Mouse (Mus musculus) midbrain, embryonic 12.5 days (tissue): ENCODE measurements at regions not wholly inside any gene's neighbourhood (a gene's known extent, or its start where the extent isn't known, plus 50 kb on each side); places are given as distances from the start of the nearest gene placed in this dataset.

Experiments used
- ATAC-seq: fragments of 200-750 bp; cut with Nextera tagmentation; 2 replicates; pipeline ENCODE4 v1.8.0; 2017; ENCODE audit warnings: low read depth, moderate TSS enrichment, moderate library complexity; ENCODE audit not compliant: low FRiP score
- H3K27ac ChIP-seq: fragments of 300-500 bp; sonication (generic); replicated peaks from 2 replicates; pipeline ENCODE4 v1.5.1; 2016; ENCODE audit warnings: mild to moderate bottlenecking
- H3K27me3 ChIP-seq: fragments of 300-500 bp; sonication (generic); 2 replicates; pipeline ENCODE4 v1.6.1; 2016; ENCODE audit warnings: mild to moderate bottlenecking
- H3K36me3 ChIP-seq: fragments of 300-500 bp; sonication (generic); 2 replicates; pipeline ENCODE4 v1.6.1; 2016
- H3K4me1 ChIP-seq: fragments of 300-500 bp; sonication (generic); 2 replicates; pipeline ENCODE4 v1.6.1; 2016
- H3K4me2 ChIP-seq: fragments of 300-500 bp; sonication (generic); replicated peaks from 2 replicates; pipeline ENCODE4 v1.6.1; 2016; ENCODE audit warnings: mild to moderate bottlenecking, moderate library complexity
- H3K4me3 ChIP-seq: fragments of 300-500 bp; sonication (generic); 2 replicates; pipeline ENCODE4 v1.5.1; 2016; ENCODE audit warnings: mild to moderate bottlenecking
- H3K9ac ChIP-seq: fragments of 300-500 bp; sonication (generic); replicated peaks from 2 replicates; pipeline ENCODE4 v1.6.1; 2016; ENCODE audit warnings: mild to moderate bottlenecking, moderate library complexity
- H3K9me3 ChIP-seq: fragments of 300-500 bp; sonication (generic); 2 replicates; pipeline ENCODE4 v1.6.1; 2016; ENCODE audit warnings: mild to moderate bottlenecking
- WGBS: fragments of 180-500 bp; shearing (Covaris S2); methylation state at CpG from one replicate; pipeline ENCODE4 v1.1.7; 2016; 5-methylcytosine and 5-hydroxymethylcytosine counted together

DNA sequence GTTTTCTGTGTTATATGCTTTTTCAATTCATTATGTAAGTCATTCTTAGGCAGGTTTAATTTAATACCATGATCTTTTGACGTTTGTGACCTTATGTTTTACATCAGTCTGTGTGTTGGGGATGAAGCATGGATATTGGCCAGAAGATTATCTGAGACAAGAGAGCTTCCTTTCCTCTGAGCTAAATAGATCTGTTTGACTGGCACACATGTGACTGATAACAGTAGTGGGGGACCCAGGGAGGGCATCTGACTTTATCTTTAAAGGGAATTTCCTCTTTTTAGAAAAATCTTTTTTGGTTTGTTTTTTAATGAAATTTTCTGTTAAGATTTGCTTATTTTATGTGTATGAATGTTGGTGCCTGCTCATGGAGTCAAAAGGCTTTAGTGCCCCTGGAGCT, 107.7 kb downstream of the Gm9733 start:
- Histone ChIP-seq H3K4me3 (no peak overlapping the region), H3K4me2 (no peak overlapping the region), H3K4me1 (no peaks in the 10 kb centered on the region), H3K27ac (no peak overlapping the region), H3K9me3 (no peaks in the 10 kb centered on the region), H3K9ac (no peak overlapping the region), H3K36me3 (no peaks in the 10 kb centered on the region), H3K27me3 (no peaks in the 10 kb centered on the region)
- ATAC-seq: no peak
- WGBS: 57% methylated on average over 1 of the region's 1 CpGs

DNA sequence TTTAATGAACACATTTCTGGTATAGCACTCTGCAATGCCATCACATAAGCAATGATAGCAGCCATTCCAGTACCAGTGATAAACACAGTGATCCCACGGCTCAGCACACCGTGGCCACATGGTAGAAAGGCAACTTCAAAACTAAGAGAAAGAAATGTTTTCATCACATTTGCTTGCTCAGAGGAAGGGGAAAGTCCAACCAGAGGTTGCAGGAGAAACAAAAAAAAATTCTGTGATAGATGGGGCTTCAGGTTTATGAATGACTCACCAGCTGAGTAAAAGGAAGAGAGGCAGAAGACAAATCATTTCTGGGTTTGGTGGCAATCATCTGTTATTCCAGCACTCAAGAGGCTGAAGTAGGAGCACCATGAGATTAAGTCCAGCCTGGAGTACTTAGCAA, 103.5 kb downstream of the Gm9733 start:
- Histone ChIP-seq H3K4me2 (no peak overlapping the region), H3K27ac (no peak overlapping the region), H3K4me1 (no peaks in the 10 kb centered on the region), H3K36me3 (no peaks in the 10 kb centered on the region), H3K27me3 (no peaks in the 10 kb centered on the region), H3K4me3 (no peak overlapping the region), H3K9me3 (no peaks in the 10 kb centered on the region), H3K9ac (no peak overlapping the region)
- WGBS: 97% methylated on average over 2 of the region's 2 CpGs
- no peak for ATAC-seq

DNA sequence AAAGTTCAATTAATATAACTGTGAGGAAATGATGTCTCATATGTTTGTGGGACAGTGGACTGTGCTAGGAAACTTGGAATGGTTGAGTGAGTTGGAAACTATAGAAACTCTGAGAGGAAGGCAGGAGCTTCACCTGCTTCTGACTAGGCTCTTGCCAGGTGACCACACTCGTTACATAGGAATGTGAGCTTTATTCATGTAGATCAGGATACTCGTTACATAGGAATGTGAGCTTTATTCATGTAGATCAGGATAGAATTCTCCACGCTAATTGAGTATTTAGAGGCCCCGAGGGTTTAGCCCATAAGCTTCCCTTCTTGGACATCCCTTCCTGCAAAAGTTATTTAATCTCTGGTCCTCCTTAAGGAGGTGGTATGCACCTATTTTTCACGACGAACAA, 101.9 kb downstream of the Gm9733 start:
- no peaks in the 10 kb centered on the region for H3K9me3 ChIP-seq
- no peaks in the 10 kb centered on the region for H3K27me3 ChIP-seq
- H3K4me1 ChIP-seq: no peaks in the 10 kb centered on the region
- H3K9ac ChIP-seq: no peak overlapping the region
- no peak overlapping the region for H3K27ac ChIP-seq
- no peak for ATAC-seq
- no peak overlapping the region for H3K4me3 ChIP-seq
- H3K4me2 ChIP-seq: no peak overlapping the region
- H3K36me3 ChIP-seq: no peaks in the 10 kb centered on the region
- 73% methylated on average over 6 of the region's 6 CpGs for WGBS

DNA sequence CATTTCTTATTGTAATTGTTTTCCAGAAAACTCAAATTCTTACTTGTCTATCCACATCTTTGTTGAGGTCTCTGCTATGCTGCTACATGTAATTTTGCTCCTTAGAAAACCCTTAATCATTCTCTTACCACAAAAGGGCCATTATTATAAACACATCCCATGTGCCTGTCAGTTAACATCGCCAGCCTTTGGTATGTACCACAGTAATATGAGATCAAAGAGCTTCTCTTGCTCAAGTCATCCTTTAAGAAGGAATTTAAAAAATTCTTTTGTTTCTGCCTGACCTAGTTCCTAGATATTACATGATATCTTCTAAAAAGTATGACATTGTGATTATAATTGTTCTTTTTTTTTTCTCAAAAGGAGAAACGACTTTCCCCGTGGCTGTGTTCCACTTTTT, 100.7 kb downstream of the Gm9733 start:
- Histone ChIP-seq H3K27me3 (no peaks in the 10 kb centered on the region), H3K4me1 (no peaks in the 10 kb centered on the region), H3K36me3 (no peaks in the 10 kb centered on the region), H3K9me3 (no peaks in the 10 kb centered on the region), H3K4me3 (no peak overlapping the region), H3K4me2 (no peak overlapping the region), H3K9ac (no peak overlapping the region), H3K27ac (no peak overlapping the region)
- WGBS: 66% methylated on average over 3 of the region's 3 CpGs
- ATAC-seq: no peak

DNA sequence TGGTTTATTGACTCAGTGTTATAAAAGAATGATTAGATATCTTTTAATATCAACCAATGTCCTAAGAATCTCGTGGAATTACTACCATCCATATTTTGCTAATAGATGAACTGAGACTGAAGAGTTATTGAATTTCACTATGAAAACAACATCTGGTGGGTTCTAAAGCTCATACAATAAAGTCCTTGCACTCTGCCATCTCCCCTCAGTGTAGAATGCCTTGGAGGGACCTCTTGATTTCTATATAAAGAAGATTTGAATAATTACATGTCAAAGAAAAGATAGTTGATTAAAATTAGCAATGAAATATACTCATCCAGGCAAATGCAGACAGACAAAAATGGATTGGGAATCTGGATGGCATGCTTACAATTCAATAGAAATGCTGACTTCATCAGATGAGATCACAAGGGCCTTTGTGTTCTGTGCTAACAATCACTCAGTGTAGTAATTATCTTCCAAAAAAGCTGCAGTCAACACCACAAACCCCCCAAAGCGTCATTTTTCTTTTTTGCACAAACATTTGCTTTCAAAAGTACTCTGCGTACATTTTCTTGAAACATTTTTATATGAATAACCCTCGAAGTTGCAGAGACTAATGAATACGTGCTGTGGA, 94.2 kb downstream of the Gm9733 start:
- Histone ChIP-seq H3K36me3 (no peaks in the 10 kb centered on the region), H3K4me2 (no peak overlapping the region), H3K9ac (no peak overlapping the region), H3K4me3 (no peak overlapping the region), H3K9me3 (no peaks in the 10 kb centered on the region), H3K27me3 (no peaks in the 10 kb centered on the region), H3K4me1 (no peaks in the 10 kb centered on the region), H3K27ac (no peak overlapping the region)
- WGBS: 80% methylated on average over 5 of the region's 5 CpGs
- ATAC-seq: no peak

DNA sequence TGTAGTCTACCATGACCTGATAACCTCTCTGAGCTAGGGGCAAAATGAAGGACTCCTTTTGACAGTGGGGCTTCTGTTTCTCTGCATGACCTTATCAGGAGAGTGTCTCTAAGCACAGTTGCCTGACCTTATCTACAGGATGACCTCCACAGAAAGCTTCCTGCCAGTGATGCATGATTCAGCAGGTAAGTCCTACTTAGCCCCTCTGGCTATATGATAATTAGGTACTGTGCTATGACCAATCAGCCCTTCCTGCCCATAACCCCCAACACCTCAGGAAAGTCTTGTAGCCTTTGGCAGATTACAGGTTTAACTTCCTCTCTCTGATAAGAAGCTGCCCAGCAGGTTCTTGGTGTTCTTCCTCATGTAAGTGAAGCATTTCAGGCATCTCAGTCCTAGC, 89.7 kb downstream of the Gm9733 start:
- Histone ChIP-seq H3K36me3 (no peaks in the 10 kb centered on the region), H3K4me2 (no peak overlapping the region), H3K4me1 (no peaks in the 10 kb centered on the region), H3K27ac (no peak overlapping the region), H3K9ac (no peak overlapping the region), H3K4me3 (no peak overlapping the region), H3K9me3 (no peaks in the 10 kb centered on the region), H3K27me3 (no peaks in the 10 kb centered on the region)
- no peak for ATAC-seq

DNA sequence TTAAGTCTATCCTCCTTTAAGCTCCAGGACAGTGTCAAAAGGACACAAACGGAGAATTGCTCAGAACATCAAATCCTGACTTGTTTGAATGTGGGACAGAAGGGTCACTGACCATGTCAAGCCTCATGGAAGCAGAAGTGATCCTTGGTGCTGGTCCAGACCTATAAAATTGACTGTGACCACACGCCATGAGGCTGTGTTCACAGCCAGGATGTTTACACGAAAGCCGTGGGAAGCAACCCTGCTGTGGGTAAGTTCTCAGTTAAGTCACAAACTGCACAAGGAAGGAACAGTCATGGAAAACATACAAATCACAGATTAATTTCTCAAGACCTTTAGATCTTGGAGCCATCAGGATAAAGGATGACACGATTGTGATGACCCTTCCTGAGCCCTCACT, 88.5 kb downstream of the Gm9733 start:
- ATAC-seq: no peak
- no peaks in the 10 kb centered on the region for H3K4me1 ChIP-seq
- H3K36me3 ChIP-seq: no peaks in the 10 kb centered on the region
- H3K4me2 ChIP-seq: no peak overlapping the region
- H3K9me3 ChIP-seq: no peaks in the 10 kb centered on the region
- no peaks in the 10 kb centered on the region for H3K27me3 ChIP-seq
- H3K27ac ChIP-seq: no peak overlapping the region
- WGBS: 72% methylated on average over 5 of the region's 5 CpGs
- H3K4me3 ChIP-seq: no peak overlapping the region
- H3K9ac ChIP-seq: no peak overlapping the region

DNA sequence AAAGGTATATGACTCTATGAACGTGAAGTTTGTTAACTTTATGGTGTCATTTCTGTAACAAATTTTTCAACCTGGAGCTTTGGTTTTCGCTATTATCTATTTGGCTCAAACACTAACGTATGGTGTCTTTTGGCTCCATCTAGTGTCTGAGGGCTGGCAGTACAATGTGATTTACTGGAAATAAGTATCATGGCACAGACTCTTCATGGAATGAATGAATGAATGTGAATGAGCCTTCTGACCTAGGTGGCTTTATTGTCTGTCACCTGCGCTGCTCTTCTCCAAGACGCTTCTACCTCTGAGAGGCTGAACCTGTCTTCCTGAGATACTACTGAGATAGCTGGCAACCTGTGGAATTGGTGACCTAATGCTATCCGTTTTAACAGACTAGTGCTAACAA, 87.1 kb downstream of the Gm9733 start:
- H3K36me3 ChIP-seq: no peaks in the 10 kb centered on the region
- H3K4me2 ChIP-seq: no peak overlapping the region
- H3K27me3 ChIP-seq: no peaks in the 10 kb centered on the region
- ATAC-seq: peak; percentile 68
- no peak overlapping the region for H3K4me3 ChIP-seq
- no peak overlapping the region for H3K9ac ChIP-seq
- H3K4me1 ChIP-seq: no peaks in the 10 kb centered on the region
- no peak overlapping the region for H3K27ac ChIP-seq
- no peaks in the 10 kb centered on the region for H3K9me3 ChIP-seq
- 25% methylated on average over 6 of the region's 6 CpGs for WGBS
